Mouse (Mus musculus): ENCODE measurements around the gene Grm6.
A peak's percentile ranks its signal among the peaks of the same experiment; 100 is the strongest.

Gene Grm6

GRCm38 (mm10) chr11:50850177-50850735 lies at the start of gene Grm6:
Gene Grm6 (plus strand): TSS chr11:50850685.
- DNase-seq (ENCODE audit: low read depth, low spot score): no peak

DNA sequence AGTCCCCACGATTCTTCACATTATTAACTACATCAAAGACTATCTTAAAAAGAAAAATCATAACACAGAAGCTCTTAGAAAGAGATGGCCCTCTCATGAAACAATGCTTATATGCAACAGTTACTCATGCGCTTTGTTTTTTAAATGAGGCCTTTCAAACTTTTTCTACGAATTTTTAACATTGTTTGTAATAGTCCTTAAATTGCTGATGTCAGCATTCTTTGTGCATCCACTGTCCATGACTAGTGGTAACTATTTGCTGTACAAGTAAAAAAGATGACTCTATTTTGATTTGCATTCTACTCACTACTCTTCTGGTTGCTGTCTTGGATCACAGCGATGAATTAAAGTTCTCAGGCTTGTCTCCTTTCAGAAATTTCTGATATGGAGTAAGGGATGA lies 36.3 kb upstream of the Grm6 start:
- no peak for DNase-seq (ENCODE audit: low read depth, low spot score)

DNA sequence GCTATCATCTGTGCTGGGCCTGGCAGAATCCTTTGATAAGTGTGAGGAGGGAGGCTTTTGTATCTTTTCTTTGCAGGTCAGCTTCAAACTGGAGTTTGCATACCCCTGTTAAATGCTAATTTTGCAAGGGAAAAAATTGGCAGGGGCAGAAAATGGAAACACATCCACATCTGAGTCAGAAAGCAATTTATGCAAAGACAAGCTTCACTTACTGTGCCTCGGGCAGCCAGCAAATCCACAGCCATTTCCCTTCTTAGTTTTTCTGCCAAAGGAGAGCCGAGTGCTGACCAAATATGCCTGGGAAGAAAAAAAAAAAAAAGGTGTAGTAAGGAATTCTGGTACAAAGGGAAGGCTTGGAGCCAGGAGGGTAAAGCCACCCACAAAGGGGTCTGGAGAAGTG lies 24.3 kb upstream of the Grm6 start:
- DNase-seq (ENCODE audit: low read depth, low spot score): no peak

- DNase-seq (ENCODE audit: low read depth, low spot score): peak; percentile 78
Measured at GRCm38 (mm10) chr11:50827010-50827953, 23.2 kb upstream of the Grm6 start, which contains the start of gene Zfp354c. Gene Zfp354c (minus strand): TSS chr11:50827724.

GRCm38 (mm10) chr11:50835727-50836126 lies 14.8 kb upstream of the Grm6 start:
- DNase-seq (ENCODE audit: low read depth, low spot score): no peak

DNA sequence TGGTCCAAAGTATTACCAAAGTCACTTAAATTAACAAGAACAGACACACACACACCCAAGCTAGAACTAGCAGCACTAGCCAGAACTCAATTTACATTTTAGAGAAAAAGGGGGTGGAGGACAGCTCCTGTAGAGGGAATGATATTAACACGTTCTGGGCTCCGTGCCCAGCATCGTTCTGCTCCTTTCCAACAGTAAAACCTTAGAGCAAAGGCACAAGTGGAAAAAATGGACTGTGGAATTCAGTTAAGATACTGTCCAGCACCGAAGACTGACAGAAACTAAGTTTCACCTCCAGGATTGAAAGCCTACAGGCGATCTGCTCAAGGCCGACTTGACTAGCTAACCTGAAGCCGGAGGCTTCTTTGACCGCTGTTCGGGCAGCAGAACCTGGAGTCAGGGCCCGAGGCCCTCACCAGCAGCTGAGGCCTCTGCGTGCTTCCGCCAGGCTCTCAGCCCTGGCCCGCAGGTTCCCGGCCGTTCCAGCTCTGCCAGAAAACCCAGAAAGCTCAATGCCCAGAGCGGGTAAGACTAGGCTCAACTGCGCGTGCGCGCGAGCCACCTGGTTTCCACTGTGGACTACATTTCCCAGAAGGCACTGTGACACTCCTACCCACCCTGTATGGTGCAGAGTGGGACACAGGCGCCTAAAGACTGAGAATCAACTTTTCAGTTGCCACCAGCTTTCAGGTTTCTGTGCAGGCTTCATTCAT lies 9.3 kb upstream of the Grm6 start, which contains the start of gene Zfp879:
TSS of gene Zfp879 (minus strand) at position 530 of the 713 bp plus-strand sequence.
- DNase-seq (ENCODE audit: low read depth, low spot score): peak; percentile 92

DNA sequence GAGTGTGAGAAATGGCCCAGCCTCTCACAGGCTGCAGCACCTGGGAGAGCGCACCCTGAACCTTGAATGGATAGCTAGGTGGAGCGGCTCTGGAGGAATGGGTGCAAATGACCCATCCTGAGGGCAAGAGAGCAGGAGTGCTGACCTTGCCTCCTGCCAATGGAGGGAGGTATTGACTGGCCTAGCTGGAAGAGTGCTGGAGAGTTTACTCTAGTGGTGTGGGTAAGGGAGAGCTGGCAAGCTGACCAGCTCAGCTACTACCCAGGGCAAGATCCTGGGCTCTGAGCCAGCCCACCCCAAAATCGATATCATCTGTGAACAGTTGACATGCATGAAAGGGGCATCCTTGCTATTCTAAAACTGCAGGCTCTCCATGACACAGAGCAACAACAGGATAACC lies 4.5 kb upstream of the Grm6 start:
- DNase-seq (ENCODE audit: low read depth, low spot score): no peak

GRCm38 (mm10) chr11:50847047-50847446 lies 3.4 kb upstream of the Grm6 start:
- no peak for DNase-seq (ENCODE audit: low read depth, low spot score)

- no peak for DNase-seq (ENCODE audit: low read depth, low spot score)
Measured at GRCm38 (mm10) chr11:50848520-50849137, 1.9 kb upstream of the Grm6 start.

GRCm38 (mm10) chr11:50849310-50849709 lies 1.2 kb upstream of the Grm6 start:
- no peak for DNase-seq (ENCODE audit: low read depth, low spot score)

- no peak for DNase-seq (ENCODE audit: low read depth, low spot score)
Measured at GRCm38 (mm10) chr11:50850989-50851601, 610 bp downstream of the Grm6 start.

GRCm38 (mm10) chr11:50878641-50879040 lies 28.2 kb downstream of the Grm6 start:
- no peak for DNase-seq (ENCODE audit: low read depth, low spot score)

GRCm38 (mm10) chr11:50883756-50884155 lies 33.3 kb downstream of the Grm6 start:
- DNase-seq (ENCODE audit: low read depth, low spot score): no peak

DNA sequence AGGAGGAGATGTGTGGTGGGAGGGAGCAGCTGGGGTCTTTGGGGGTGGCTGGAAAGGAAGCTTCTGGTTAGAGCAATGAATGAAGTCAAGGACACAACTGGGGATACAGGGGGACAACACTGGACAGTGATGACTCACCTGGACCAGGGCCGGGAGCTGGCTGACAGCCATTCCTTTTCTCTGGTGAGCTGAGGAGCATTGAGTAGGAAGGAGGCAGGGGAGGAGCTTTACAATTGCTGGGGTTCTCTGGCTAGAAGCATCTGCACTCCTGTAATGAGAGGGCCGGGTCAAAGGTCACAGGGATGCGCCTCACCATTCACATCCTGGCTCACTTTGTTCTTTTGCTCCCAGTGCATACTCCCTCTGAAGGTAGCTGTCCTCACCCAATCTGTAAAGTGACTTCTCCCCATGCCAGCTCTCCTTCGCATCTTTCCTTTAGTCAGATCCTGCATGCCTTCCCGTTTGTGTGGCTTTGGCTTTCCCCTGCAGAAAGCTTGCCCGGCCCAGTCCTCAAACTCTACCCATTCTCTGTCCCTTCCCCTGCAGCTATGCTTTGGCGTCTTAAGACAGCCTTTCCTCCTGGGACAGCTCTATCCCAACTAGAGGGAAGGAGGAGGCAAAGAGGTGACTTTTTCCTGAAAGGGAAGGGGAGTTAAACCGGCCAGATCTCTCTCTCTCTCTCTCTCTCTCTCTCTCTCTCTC lies 35.9 kb downstream of the Grm6 start:
- no peak for DNase-seq (ENCODE audit: low read depth, low spot score)

DNA sequence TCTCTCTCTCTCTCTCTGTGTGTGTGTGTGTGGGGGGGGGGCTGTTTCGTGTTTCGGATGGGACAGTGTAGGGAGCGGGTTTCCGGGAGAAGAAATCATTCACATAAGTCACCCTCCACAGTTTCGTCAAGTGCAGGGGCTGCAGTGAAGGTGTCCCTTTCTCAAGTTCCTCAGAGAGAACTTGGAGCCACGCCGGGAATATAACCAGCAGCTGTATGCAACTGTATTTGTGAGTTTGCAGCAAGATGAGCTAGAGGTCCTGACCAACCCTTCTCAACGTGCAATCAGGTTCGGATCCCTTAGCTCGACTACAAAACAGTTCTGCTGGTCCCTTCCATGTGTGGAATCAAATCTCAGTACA lies 36.4 kb downstream of the Grm6 start:
- no peak for DNase-seq (ENCODE audit: low read depth, low spot score)

DNA sequence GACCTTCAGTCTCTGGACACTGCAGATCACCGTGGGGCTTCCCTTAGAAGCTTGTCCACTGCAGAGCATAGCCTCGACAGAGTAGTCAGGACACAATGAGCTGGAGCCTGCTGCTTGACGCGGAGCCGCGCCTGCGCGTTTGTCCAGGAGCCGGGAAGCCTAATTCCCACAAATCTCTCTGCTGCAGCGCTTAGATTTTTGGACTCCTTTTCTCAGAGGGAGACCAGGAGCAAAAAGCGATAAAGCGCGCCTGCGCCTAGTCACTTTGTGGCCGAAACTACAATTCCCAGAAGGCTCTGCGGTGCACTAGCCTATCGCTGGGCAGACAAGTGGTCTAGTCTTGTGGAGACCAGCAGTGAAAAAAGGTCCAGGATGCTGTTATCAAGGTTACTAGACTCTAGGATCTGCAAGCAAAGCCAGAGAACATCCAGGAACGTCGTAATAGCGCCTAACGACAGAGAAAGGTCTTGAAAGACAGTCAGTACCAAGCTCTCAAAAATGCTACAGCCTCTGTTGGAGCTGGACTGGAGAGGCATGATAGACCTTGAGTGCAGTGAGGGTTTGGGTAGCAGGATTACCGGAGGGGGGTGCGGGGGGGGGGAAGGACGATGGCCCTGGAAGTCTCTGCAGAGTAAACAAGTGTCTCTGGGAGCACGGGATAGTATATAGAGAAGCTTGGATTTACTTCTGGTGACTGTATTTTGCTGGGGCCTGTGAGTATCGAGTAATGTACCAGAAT lies 37.1 kb downstream of the Grm6 start, which contains the start of gene Zfp454:
TSS of gene Zfp454 (minus strand) at position 262 of the 739 bp plus-strand sequence.
- DNase-seq (ENCODE audit: low read depth, low spot score): peak; percentile 98

- no peak for DNase-seq (ENCODE audit: low read depth, low spot score)
Measured at GRCm38 (mm10) chr11:50892441-50892840, 42.0 kb downstream of the Grm6 start.

GRCm38 (mm10) chr11:50897359-50897758 lies 46.9 kb downstream of the Grm6 start:
- DNase-seq (ENCODE audit: low read depth, low spot score): no peak

GRCm38 (mm10) chr11:50908136-50908535 lies 57.7 kb downstream of the Grm6 start:
- peak; percentile 82 for DNase-seq (ENCODE audit: low read depth, low spot score)

- DNase-seq (ENCODE audit: low read depth, low spot score): no peak
Measured at GRCm38 (mm10) chr11:50913301-50913700, 62.8 kb downstream of the Grm6 start.

Measured in telencephalon, adult 2 months (tissue).